Mouse (Mus musculus) forebrain, embryonic 11.5 days (tissue): ENCODE data around the gene Apc2. TPM values are rescaled to one million over a fixed set of nuclear protein-coding genes. Genes with fewer than 3 reads are reported as not detected.
A peak's percentile ranks its signal among the peaks of the same experiment; 100 is the strongest.

Experiments used
- ATAC-seq: fragments of 200-750 bp; cut with Nextera tagmentation; replicated peaks from 2 replicates; pipeline ENCODE4 v1.8.0; 2017; ENCODE audit warnings: moderate TSS enrichment; ENCODE audit not compliant: low FRiP score
- DNase-seq: peaks from one replicate; pipeline ENCODE4 v3.0.0-alpha.2; 2017; ENCODE audit warnings: low spot score
- H3K27ac ChIP-seq: fragments of 300-500 bp; sonication (generic); 2 replicates; pipeline ENCODE4 v1.5.1; 2014; ENCODE audit warnings: low read depth, low read length
- H3K27me3 ChIP-seq: fragments of 300-500 bp; sonication (generic); 2 replicates; pipeline ENCODE4 v1.6.1; 2014; ENCODE audit warnings: mild to moderate bottlenecking, low read length, mixed read lengths; ENCODE audit not compliant: control insufficient read depth, insufficient read depth
- H3K36me3 ChIP-seq: fragments of 300-500 bp; sonication (generic); 2 replicates; pipeline ENCODE4 v1.6.1; 2014; ENCODE audit warnings: mild to moderate bottlenecking, low read length, moderate library complexity, mixed read lengths; ENCODE audit not compliant: control insufficient read depth, insufficient read depth
- H3K4me1 ChIP-seq: fragments of 300-500 bp; sonication (generic); replicated peaks from 2 replicates; pipeline ENCODE4 v1.6.1; 2014; ENCODE audit warnings: low read length, mixed read lengths; ENCODE audit not compliant: control insufficient read depth, insufficient read depth
- H3K4me2 ChIP-seq: fragments of 300-500 bp; sonication (generic); 2 replicates; pipeline ENCODE4 v1.6.1; 2014; ENCODE audit warnings: low read depth, mild to moderate bottlenecking, low read length, moderate library complexity, mixed read lengths; ENCODE audit not compliant: severe bottlenecking
- H3K4me3 ChIP-seq: fragments of 300-500 bp; sonication (generic); 2 replicates; pipeline ENCODE4 v1.5.1; 2014; ENCODE audit warnings: low read depth, low read length
- H3K9ac ChIP-seq: fragments of 300-500 bp; sonication (generic); 2 replicates; pipeline ENCODE4 v1.6.1; 2014; ENCODE audit warnings: low read length
- H3K9me3 ChIP-seq: fragments of 300-500 bp; sonication (generic); 2 replicates; pipeline ENCODE4 v1.6.1; 2016; ENCODE audit warnings: low read length, mixed read lengths; ENCODE audit not compliant: control insufficient read depth
- WGBS: fragments of 180-500 bp; shearing (Covaris S2); extraction: QIAGEN DNeasy Blood & Tissue Kit; methylation state at CpG from one replicate; pipeline ENCODE4 v1.1.7; 2014; 5-methylcytosine and 5-hydroxymethylcytosine counted together
- polyA plus RNA-seq: library from polyadenylated mRNA; unstranded; fragments of >200 nt; fragmentation: Nextera tagmentation; extraction: Ambion mirVana; gene quantifications from 2 replicates; pipeline ENCODE4 v1.2.1, GENCODE M21; 2014

Gene Apc2
- polyA plus RNA-seq, 1 experiment from 2014 or later, result 77.7 TPM

DNA sequence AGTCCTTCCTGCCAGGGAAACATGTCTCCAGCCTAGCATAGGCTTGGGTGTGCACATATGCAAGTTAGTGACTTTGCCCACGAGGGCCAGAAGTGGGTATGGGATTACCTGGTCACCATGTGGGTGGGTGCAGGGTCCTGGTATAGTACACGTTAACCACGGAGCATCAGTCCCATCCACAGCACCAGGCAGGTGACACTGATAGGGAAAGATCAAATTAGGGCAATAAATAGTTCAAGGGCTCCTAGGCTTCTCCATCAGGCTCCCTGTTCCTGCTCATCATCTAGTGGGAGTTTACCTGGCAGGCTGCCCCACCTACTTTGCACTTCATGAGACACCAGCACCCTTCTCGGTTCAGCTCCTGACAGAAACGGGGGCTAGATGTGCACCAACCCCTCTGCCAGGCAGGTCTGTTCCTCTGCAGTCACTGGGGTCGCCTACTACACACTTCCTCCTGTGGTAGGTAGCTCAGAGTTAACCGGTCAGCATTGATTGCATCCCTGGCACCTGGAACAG lies 931 bp upstream of the Apc2 start:
- H3K4me2 ChIP-seq, result no peak overlapping the region
- H3K36me3 ChIP-seq, result peaks cover 11% of the 10 kb centered on the region
- ATAC-seq (no peak), DNase-seq (no peak)
- H3K9ac ChIP-seq, result peak overlapping the region; percentile 54; the same call in 1 of the 2 replicates
- WGBS, result 42% methylated on average over 7 of the region's 7 CpGs
- H3K9me3 ChIP-seq, result no peaks in the 10 kb centered on the region
- peak overlapping the region; percentile 78 for H3K27ac ChIP-seq
- peaks cover 36% of the 10 kb centered on the region for H3K4me1 ChIP-seq
- H3K27me3 ChIP-seq, result peaks cover 5% of the 10 kb centered on the region
- no peak overlapping the region for H3K4me3 ChIP-seq

DNA sequence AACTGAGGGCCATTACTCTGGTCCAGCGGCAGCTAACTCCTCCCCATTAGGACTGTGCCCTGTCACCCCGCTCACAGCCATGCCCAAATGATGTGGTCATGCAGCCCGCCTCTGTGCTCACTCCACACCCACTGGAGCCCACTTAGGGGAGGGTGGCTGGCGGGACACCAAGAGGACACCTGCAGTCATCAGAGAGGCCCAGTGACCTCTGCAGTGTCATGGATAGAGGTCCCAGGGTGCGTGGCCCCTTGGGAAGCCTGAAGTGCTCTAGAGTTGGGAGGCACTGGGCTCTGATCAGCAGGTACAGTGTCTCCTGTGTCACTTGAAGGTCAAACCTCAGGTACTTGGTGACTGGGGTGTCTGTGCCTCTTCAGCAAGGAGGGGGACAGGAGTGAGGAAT lies 1.0 kb downstream of the Apc2 start:
- Histone ChIP-seq H3K9me3 (no peaks in the 10 kb centered on the region), H3K36me3 (peaks cover 11% of the 10 kb centered on the region), H3K27ac (peak overlapping the region; percentile 78; the same call in 1 of the 2 replicates), H3K4me1 (peaks cover 49% of the 10 kb centered on the region), H3K27me3 (peaks cover 5% of the 10 kb centered on the region), H3K4me3 (peak overlapping the region; percentile 35; the same call in 1 of the 2 replicates), H3K9ac (peak overlapping the region; percentile 54), H3K4me2 (peak overlapping the region; percentile 55)
- 84% methylated on average over 5 of the region's 5 CpGs for WGBS
- ATAC-seq, result no peak
- DNase-seq, result no peak

DNA sequence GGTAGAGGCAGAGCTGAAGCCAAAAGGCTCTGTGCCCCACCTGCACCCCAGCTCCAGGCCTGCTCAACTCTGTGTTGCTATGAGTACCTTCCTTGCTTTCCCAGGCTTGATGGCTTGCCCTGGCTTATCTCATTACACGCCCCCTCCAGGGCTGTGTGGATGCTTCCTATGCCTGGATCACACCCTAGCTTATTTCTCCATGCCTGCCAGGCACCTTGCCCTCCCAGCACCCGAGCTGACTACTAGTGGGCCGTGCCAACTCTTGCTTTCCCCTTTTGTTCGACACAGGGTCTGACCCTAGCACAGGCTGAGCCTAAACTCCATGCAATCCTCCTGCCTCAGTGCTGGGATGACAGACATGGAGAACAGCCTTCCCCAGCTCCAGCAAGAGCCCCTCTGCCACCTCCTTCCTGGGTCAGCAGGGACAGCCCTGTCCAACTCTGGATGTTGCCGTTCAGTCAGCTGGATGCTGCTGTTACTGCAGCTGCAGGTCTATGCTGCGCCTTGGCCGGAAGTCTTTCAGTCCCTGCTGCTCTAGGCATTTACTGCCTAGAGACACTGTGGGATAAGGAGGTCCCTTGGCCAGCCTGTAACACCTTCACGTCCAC lies 1.9 kb downstream of the Apc2 start:
- Histone ChIP-seq H3K4me2 (no peak overlapping the region), H3K27ac (no peak overlapping the region), H3K4me3 (no peak overlapping the region), H3K4me1 (peaks cover 56% of the 10 kb centered on the region), H3K27me3 (peaks cover 5% of the 10 kb centered on the region), H3K9me3 (no peaks in the 10 kb centered on the region), H3K9ac (peak overlapping the region; percentile 21), H3K36me3 (peaks cover 14% of the 10 kb centered on the region)
- ATAC-seq (no peak), DNase-seq (no peak)
- 79% methylated on average over 8 of the region's 8 CpGs for WGBS

DNA sequence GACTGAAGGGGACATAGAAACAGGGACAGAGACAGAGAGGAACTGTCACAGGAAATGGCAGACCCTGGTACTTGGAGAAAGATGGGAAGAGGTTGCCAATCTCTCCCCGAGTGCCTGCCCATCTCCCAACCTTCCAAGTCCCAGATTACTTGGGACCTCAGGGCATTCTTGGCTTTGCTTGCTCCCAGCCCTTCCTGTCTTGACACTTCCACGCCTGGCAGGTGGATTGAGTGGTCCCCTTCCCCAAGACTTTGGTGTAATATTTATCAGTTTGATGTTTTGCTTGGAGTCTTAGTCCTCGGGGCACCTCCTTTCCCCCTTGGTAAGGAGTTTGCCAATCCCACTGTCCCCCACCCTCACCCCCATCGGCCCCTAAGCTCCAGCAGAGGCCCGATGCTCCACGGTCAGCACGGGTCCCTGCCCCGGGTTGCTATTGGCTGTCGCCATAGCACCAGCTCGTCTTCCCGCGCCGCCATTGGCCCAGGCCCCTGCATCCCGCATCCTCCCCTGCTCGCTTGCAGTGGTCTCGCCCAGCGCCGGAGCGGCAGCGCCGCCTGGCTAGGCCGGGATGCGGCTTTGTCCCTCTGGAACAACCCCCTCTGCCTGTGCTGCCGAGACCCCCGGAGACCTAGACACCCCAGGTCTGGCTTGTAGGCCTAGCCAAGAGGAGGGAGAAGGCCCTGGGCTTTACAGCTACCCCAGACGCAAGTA lies 2.9 kb downstream of the Apc2 start:
- peak overlapping the region; percentile 88 for H3K27ac ChIP-seq
- WGBS, result 4% methylated on average over 26 of the region's 26 CpGs
- peaks cover 5% of the 10 kb centered on the region for H3K27me3 ChIP-seq

DNA sequence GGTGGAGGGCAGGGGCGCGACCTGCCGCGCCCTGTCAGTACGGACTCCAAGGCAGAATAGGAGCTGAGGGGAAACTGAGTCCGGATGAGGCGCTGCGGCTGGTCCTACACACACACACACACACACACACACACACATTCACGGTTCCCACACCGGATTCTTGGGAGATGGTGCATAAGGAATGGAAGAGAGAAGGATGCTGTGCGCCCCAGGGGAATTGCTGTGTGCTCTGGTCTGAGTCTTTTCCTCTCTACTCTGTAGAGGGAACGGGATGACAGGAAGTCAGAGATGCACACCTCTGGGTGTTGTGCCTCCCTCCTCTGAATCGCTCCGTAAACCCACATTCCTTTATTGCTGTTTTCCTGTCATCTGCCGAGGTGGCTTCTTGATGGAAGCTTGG lies 3.5 kb downstream of the Apc2 start:
- Histone ChIP-seq H3K36me3 (peaks cover 8% of the 10 kb centered on the region), H3K4me3 (peak overlapping the region; percentile 63), H3K27ac (peak overlapping the region; percentile 88), H3K27me3 (peaks cover 5% of the 10 kb centered on the region), H3K4me2 (peak overlapping the region; percentile 74), H3K9me3 (no peaks in the 10 kb centered on the region), H3K4me1 (peaks cover 53% of the 10 kb centered on the region), H3K9ac (peak overlapping the region; percentile 95)
- ATAC-seq (no peak), DNase-seq (no peak)
- 5% methylated on average over 15 of the region's 15 CpGs for WGBS

More for the DNA sequence above, 2.9 kb downstream of the Apc2 start:
- H3K4me1 ChIP-seq, result peaks cover 53% of the 10 kb centered on the region
- peak overlapping the region; percentile 95 for H3K9ac ChIP-seq
- peak overlapping the region; percentile 74 for H3K4me2 ChIP-seq
- no peaks in the 10 kb centered on the region for H3K9me3 ChIP-seq
- DNase-seq, result peak; percentile 95
- peak; percentile 86 for ATAC-seq
- H3K4me3 ChIP-seq, result peak overlapping the region; percentile 63
- H3K36me3 ChIP-seq, result peaks cover 14% of the 10 kb centered on the region

DNA sequence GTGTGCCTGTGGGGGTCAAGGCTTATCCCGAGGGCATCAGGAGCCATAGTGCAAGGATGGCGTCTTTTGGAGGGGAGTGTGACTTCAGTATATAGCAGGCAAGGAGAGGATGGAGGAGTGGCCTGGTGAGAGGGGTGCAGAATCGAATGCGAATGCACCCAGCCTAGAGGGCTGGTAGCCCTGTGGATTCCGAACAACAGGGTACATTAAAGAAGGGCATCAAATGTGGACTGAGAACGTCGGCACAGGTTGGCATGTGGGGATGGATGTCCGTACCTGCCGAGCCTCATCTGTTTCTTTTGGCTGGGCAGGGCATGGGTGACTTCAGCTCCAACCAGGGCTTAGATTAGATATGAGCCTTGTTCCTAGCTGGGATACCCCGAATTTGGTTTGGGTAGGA lies 4.0 kb downstream of the Apc2 start:
- DNase-seq, result no peak

DNA sequence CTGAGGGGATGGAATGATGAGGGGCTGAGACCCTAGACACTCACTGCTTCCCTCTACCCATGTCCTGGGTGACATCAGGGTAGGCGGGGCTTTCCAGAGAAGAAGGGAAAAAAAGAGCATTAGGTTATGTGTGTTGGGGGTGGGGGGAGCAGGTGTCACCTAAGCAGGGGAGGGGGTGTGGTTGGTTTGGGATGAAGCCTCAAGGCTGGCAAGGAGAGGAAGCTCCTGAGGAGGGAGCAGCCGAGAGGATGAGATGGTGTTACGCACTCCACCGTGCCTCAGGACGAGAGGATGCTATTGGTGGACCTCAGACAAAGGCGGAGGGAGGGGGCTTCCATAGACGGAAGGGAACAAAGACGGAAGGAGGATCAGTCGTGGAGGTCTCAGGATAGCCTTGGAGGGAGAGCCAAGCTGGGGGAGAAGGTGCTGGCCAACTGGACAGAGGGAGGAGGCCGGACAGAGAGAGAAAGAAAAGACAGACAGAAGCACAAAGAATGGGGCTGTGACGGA lies 5.0 kb downstream of the Apc2 start:
- H3K4me1 ChIP-seq, result peaks cover 49% of the 10 kb centered on the region
- peaks cover 6% of the 10 kb centered on the region; the same call in 1 of the 2 replicates for H3K36me3 ChIP-seq
- H3K27ac ChIP-seq, result peak overlapping the region; percentile 57
- peak overlapping the region; percentile 68 for H3K9ac ChIP-seq
- H3K27me3 ChIP-seq, result peaks cover 5% of the 10 kb centered on the region
- 7% methylated on average over 11 of the region's 11 CpGs for WGBS
- DNase-seq (peak; percentile 78), ATAC-seq (peak; percentile 69)
- peak overlapping the region; percentile 63 for H3K4me3 ChIP-seq
- H3K9me3 ChIP-seq, result no peaks in the 10 kb centered on the region
- peak overlapping the region; percentile 74 for H3K4me2 ChIP-seq

More for the DNA sequence above, 4.0 kb downstream of the Apc2 start:
- Histone ChIP-seq H3K36me3 (peaks cover 3% of the 10 kb centered on the region; the same call in 1 of the 2 replicates), H3K4me2 (peak overlapping the region; percentile 74), H3K4me3 (peak overlapping the region; percentile 63), H3K27ac (peak overlapping the region; percentile 88; the same call in 1 of the 2 replicates), H3K9ac (peak overlapping the region; percentile 95), H3K27me3 (peaks cover 5% of the 10 kb centered on the region), H3K9me3 (no peaks in the 10 kb centered on the region), H3K4me1 (peaks cover 53% of the 10 kb centered on the region)
- ATAC-seq, result no peak
- 45% methylated on average over 10 of the region's 10 CpGs for WGBS

DNA sequence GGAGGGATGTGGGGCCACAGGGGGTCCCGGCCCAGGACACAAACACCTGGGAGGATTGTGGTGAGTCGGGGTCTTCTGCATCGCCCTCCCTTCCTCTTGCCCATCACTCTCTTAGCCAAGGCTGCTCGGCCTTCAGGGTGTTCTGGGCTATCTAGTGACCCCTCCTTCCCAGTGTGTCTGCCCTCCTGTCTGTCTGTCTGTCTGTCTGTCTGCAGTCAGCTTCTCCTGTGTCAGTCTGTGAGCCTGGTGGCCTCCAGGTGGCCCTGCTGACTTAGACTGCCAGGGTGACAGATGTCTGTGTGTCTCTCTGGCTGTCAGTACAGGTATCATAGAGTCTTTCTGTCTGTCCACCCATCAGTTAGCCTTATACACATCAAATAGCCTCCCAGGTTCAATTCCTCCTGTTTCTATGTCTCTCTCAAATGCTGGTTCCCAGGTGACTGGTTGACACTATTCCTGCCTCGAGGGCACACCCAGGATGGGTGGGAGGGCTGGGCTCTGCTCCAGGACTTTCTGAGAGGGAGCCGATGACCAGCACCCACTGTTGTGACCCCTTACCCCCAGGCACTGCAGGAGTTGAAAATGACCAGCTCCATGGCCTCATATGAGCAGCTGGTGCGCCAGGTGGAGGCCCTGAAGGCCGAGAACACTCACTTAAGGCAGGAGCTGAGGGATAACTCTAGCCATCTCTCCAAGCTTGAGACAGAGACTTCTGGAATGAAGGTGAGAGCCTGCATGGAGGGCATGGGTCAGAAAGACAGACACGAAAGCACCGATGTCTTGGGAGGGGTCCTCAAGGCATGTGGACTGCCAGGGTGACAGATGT lies 5.7 kb downstream of the Apc2 start:
- WGBS, result 75% methylated on average over 10 of the region's 10 CpGs
- Histone ChIP-seq H3K27me3 (peaks cover 5% of the 10 kb centered on the region), H3K9me3 (no peaks in the 10 kb centered on the region), H3K4me3 (peak overlapping the region; percentile 63), H3K36me3 (peaks cover 9% of the 10 kb centered on the region; the same call in 1 of the 2 replicates), H3K27ac (peak overlapping the region; percentile 57), H3K4me1 (peaks cover 47% of the 10 kb centered on the region), H3K4me2 (peak overlapping the region; percentile 74), H3K9ac (peak overlapping the region; percentile 68)
- DNase-seq, result no peak
- no peak for ATAC-seq
